Mouse (Mus musculus) ES-E14 (cell line): ENCODE results near the gene Ushbp1.

Source experiments
- HCFC1 ChIP-seq: IDR thresholded peaks from 2 replicates; pipeline ENCODE4 v1.6.1; 2012; ENCODE audit warnings: low read length, inconsistent platforms, borderline replicate concordance; ENCODE audit not compliant: insufficient read depth
- ZNF384 ChIP-seq: IDR thresholded peaks from 2 replicates; pipeline ENCODE4 v1.6.1; 2012; ENCODE audit warnings: low read depth, low read length, inconsistent platforms

DNA sequence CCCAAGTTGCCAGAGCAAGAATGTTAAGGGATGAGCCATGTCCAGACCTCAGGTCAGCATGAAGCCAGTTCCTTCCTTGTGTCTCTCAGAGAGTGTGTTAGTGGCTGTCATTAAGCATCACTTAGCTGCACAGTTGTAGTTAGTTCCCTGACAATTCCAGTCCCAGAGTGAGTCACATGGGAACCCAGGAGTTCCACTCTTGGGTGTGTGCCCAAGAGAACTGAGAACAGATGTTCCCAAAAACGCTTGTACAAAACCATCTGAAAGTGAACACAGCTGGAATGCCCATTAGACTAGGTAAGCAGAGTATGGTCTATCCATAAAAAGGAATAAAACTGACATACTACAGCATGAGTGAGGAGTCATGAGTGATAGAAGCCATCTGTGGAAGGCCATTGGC, 49.0 kb downstream of the Ushbp1 start:
- TF ChIP-seq HCFC1 (no peak), ZNF384 (no peak)
